Comparison of ENCODE assay signal across 15 mouse cellular contexts in genomic region chr13:80000693-80001092, GRCm38 (mm10).
DNase-seq lines count a peak whose midpoint lies in the region; ATAC-seq and TF ChIP-seq lines count a peak whose summit lies in the region.
"Had no signal": no experiment of that assay in that cellular context is flagged by ENCODE, and none has a peak within 500 bp of the region (broad histone marks: within the 10 kb centered on the region; RNA-seq: fewer than 3 reads in every experiment).

No protein-coding gene starts in this region.

- H3K36me3 ChIP-seq in hindbrain, embryonic 13.5 days, result no peaks in the 10 kb centered on the region
- no peaks in the 10 kb centered on the region for H3K36me3 ChIP-seq in midbrain, postnatal 0 days (ENCODE audit: insufficient read depth, low read length)
- no peaks in the 10 kb centered on the region for H3K36me3 ChIP-seq in intestine, postnatal 0 days (ENCODE audit: control insufficient read depth, insufficient read depth)
- no peaks in the 10 kb centered on the region for H3K36me3 ChIP-seq in intestine, embryonic 15.5 days

- ATAC-seq in hindbrain, embryonic 13.5 days (ENCODE audit: low FRiP score), result peak; percentile 80
- no peak for ATAC-seq in midbrain, postnatal 0 days (ENCODE audit: low FRiP score)
- no peak for ATAC-seq in intestine, postnatal 0 days
- ATAC-seq in intestine, embryonic 15.5 days, result no peak

- no peak overlapping the region for H3K4me3 ChIP-seq in hindbrain, embryonic 13.5 days
- no peak overlapping the region for H3K4me3 ChIP-seq in midbrain, postnatal 0 days (ENCODE audit: low read depth, low read length)
- no peak overlapping the region for H3K4me3 ChIP-seq in intestine, postnatal 0 days (ENCODE audit: low read depth, low read length)
- H3K4me3 ChIP-seq in intestine, embryonic 15.5 days (replicated peaks), result no peak overlapping the region

- H3K4me2 ChIP-seq in hindbrain, embryonic 13.5 days, result no peak overlapping the region
- no peak overlapping the region for H3K4me2 ChIP-seq in midbrain, postnatal 0 days (ENCODE audit: low read depth, low read length, poor library complexity, severe bottlenecking)
- no peak overlapping the region for H3K4me2 ChIP-seq in intestine, postnatal 0 days (replicated peaks; ENCODE audit: low read depth)
- no peak overlapping the region for H3K4me2 ChIP-seq in intestine, embryonic 15.5 days (replicated peaks)

- peaks cover 7% of the 10 kb centered on the region; the same call in 1 of the 2 replicates for H3K4me1 ChIP-seq in hindbrain, embryonic 13.5 days (replicated peaks)
- no peaks in the 10 kb centered on the region for H3K4me1 ChIP-seq in midbrain, postnatal 0 days (ENCODE audit: insufficient read depth, low read length)
- H3K4me1 ChIP-seq in intestine, postnatal 0 days (replicated peaks; ENCODE audit: control insufficient read depth, insufficient read depth, low read length), result no peaks in the 10 kb centered on the region
- H3K4me1 ChIP-seq in intestine, embryonic 15.5 days (replicated peaks), result no peaks in the 10 kb centered on the region

- DNase-seq in brain, embryonic 14.5 days (ENCODE audit: low read depth), result peak; percentile 11
- peak; percentile 66 for DNase-seq in embryo, embryonic 11 days
- DNase-seq in midbrain, postnatal 0 days (ENCODE audit: low spot score), result peak; percentile 1
- DNase-seq in lung, postnatal 25 days (ENCODE audit: low spot score), result no peak
- DNase-seq: adrenal gland, postnatal 36 days; cerebellum, adult 9-10 months; gastrocnemius, postnatal 36 days; heart, postnatal 10 days; kidney, postnatal 36 days; thymus, postnatal 14 days had no signal

- TF ChIP-seq POLR2A in brain, embryonic 14.5 days (IDR thresholded peaks at IDR 0.05; ENCODE audit: borderline replicate concordance, extremely low read depth, insufficient read depth, insufficient read length, poor library complexity, severe bottlenecking), result no peak

- no peak for TF ChIP-seq CTCF in brain, embryonic 14.5 days (IDR thresholded peaks at IDR 0.05; ENCODE audit: borderline replicate concordance, extremely low read depth, insufficient read depth, insufficient read length)
- no peak for TF ChIP-seq CTCF in midbrain, postnatal 0 days (IDR thresholded peaks at IDR 0.05)
- no peak for TF ChIP-seq CTCF in intestine, postnatal 0 days (IDR thresholded peaks at IDR 0.05; ENCODE audit: low read depth)

- no peak overlapping the region for H3K9ac ChIP-seq in hindbrain, embryonic 13.5 days
- H3K9ac ChIP-seq in midbrain, postnatal 0 days (replicated peaks; ENCODE audit: low read length, poor library complexity, severe bottlenecking), result no peak overlapping the region
- H3K9ac ChIP-seq in intestine, postnatal 0 days (ENCODE audit: low read depth, low read length), result no peak overlapping the region
- no peak overlapping the region for H3K9ac ChIP-seq in intestine, embryonic 15.5 days
- H3K9ac ChIP-seq: liver, embryonic 14.5 days had no signal

- H3K27me3 ChIP-seq in hindbrain, embryonic 13.5 days, result no peaks in the 10 kb centered on the region
- H3K27me3 ChIP-seq in midbrain, postnatal 0 days (ENCODE audit: insufficient read depth, low read length), result no peaks in the 10 kb centered on the region
- no peaks in the 10 kb centered on the region for H3K27me3 ChIP-seq in intestine, postnatal 0 days (replicated peaks; ENCODE audit: control insufficient read depth, insufficient read depth, low read length)
- H3K27me3 ChIP-seq in intestine, embryonic 15.5 days (replicated peaks), result no peaks in the 10 kb centered on the region
- H3K27me3 ChIP-seq: CH12.LX had no signal

- no peaks in the 10 kb centered on the region for H3K9me3 ChIP-seq in hindbrain, embryonic 13.5 days
- H3K9me3 ChIP-seq in midbrain, postnatal 0 days (ENCODE audit: low read length), result no peaks in the 10 kb centered on the region
- no peaks in the 10 kb centered on the region for H3K9me3 ChIP-seq in intestine, postnatal 0 days (ENCODE audit: control insufficient read depth)
- no peaks in the 10 kb centered on the region for H3K9me3 ChIP-seq in intestine, embryonic 15.5 days

- 10% methylated on average over 4 of the region's 4 CpGs for WGBS in hindbrain, embryonic 13.5 days
- WGBS in midbrain, postnatal 0 days, result 28% methylated on average over 4 of the region's 4 CpGs
- WGBS in intestine, postnatal 0 days, result 28% methylated on average over 4 of the region's 4 CpGs
- WGBS in intestine, embryonic 15.5 days, result 24% methylated on average over 4 of the region's 4 CpGs

- H3K27ac ChIP-seq in hindbrain, embryonic 13.5 days, result no peak overlapping the region
- H3K27ac ChIP-seq in midbrain, postnatal 0 days (ENCODE audit: low read depth, low read length), result no peak overlapping the region
- H3K27ac ChIP-seq in intestine, postnatal 0 days (ENCODE audit: low read depth, low read length), result no peak overlapping the region
- H3K27ac ChIP-seq in intestine, embryonic 15.5 days, result no peak overlapping the region
- H3K27ac ChIP-seq: liver, embryonic 14.5 days had no signal
